Mouse (Mus musculus): ENCODE measurements around the gene Fitm1.

The Fitm1 gene

DNA sequence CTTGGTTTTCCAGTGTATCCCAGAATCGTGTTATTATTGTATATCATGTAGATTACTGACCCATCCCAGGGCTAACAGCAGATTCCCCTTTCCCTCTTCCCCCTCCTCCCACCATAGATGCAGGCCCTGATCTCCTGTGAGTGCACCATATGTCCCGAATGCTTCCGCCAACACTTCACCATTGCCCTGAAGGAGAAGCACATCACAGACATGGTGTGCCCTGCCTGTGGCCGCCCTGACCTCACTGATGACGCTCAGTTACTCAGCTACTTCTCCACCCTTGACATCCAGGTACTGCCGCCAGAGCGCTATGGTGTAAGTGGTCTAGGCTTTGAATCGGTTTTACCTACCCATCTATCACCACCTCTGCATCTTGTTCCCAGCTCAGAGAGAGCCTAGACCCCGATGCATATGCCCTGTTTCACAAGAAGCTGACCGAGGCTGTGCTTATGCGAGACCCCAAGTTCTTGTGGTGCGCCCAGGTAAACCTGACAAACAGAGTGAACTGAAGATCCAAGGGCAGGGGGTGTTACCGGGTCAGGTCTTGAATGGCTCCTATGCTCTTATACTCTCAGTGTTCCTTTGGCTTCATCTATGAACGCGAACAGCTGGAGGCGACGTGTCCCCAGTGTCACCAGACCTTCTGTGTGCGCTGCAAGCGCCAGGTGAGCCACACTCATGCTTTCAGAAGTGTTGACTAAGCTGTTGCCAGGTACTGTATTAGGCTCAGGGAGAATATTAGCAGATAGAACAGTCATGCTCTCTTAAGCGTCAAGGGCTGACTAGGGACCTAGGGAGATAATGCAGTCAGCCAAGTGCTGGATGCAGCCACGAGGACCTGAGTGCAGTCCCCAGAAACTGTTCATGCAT lies 23.3 kb downstream of the Fitm1 start:
- DNase-seq (ENCODE audit: low read depth): no peak

DNA sequence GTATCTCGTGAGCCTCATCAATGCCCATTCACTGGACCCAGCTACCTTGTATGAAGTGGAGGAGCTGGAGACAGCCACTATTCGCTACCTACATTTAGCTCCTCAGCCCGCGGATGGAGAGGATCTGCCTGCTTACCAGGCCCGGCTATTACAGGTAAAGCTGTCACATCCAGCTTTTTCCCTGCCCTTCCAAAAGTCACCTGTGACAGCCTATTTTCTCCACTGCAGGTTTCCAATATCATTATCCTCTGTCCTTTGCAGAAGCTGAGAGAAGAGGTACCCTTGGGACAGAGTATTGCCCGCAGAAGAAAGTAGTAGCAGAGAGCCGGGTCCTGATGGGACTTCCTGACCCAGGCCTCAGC lies 27.8 kb downstream of the Fitm1 start, which contains the start of gene Irf9:
Gene Irf9 (plus strand): TSS at position 301 of the 362 bp plus-strand sequence.
- DNase-seq (ENCODE audit: low read depth): no peak

- DNase-seq (ENCODE audit: low read depth): peak; percentile 98
Measured at GRCm38 (mm10) chr14:55603633-55604576, 28.5 kb downstream of the Fitm1 start.

DNA sequence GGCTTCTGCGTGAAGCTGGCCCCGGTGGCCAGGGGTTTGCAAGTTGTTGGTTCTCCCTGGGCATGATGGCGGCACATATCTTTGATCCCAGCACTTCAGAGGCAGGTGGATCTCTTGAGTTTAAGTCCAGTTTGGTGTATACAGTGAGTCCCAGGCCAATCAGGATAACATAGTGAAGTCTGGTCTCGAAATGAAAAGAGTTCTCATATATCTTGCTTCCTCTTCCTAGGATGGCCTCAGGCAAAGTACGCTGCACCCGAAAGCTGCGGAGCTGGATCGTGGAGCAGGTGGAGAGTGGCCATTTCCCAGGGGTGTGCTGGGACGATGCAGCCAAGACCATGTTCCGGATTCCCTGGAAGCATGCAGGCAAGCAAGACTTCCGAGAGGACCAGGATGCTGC lies 29.4 kb downstream of the Fitm1 start:
- no peak for DNase-seq (ENCODE audit: low read depth)

DNA sequence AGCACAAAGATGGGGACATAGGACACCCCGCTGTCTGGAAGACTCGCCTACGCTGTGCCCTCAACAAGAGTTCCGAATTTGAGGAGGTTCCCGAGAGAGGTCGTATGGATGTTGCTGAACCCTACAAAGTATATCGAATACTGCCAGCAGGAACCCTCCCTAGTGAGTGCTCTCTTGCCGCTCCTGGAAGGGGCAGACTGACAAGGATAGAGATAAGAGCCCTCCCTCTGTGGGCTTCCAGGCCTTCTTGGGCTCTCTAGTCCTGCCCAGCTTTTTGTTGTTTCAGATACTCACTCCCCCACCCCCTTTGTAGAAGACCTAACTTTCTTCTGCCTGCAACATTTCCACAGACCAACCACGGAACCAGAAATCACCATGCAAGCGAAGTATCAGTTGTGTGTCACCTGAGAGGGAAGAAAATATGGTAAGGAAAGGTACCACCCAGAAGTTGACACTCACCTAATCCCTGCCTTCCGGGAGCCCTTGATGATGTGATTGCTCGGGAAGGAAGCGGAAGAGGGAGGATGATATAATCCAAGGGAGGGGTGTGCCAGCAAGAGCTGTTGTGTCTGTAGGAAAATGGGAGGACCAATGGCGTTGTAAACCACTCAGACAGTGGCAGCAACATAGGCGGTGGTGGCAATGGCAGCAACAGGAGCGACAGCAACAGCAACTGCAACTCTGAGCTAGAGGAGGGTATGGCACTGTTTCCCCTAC lies 30.5 kb downstream of the Fitm1 start:
- no peak for DNase-seq (ENCODE audit: low read depth)

GRCm38 (mm10) chr14:55608339-55608738 lies 32.9 kb downstream of the Fitm1 start:
- DNase-seq (ENCODE audit: low read depth): no peak

GRCm38 (mm10) chr14:55613346-55613745 lies 37.9 kb downstream of the Fitm1 start:
- no peak for DNase-seq (ENCODE audit: low read depth)

GRCm38 (mm10) chr14:55614565-55615178 lies 39.3 kb downstream of the Fitm1 start:
- DNase-seq (ENCODE audit: low read depth): no peak

DNA sequence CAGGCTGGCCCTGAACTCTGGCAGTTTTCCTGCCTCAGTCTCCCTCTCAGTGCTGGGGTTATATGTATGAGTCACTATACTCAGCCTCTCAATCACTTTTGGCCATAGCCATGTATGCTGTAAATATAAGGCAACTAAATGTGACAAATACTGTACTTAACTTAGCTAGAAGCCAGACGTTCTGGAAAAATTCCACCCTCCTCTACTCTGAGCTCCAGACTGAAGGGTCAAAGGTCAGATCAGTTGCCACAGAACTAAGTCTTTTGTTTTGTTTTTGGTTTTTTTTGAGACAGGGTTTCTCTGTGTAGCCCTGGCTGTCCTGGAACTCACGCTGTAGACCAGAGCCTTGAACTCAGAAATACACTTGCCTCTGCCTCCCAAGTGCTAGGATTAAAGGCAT lies 40.5 kb downstream of the Fitm1 start:
- DNase-seq (ENCODE audit: low read depth): no peak

GRCm38 (mm10) chr14:55616844-55617243 lies 41.4 kb downstream of the Fitm1 start:
- no peak for DNase-seq (ENCODE audit: low read depth)

- no peak for DNase-seq (ENCODE audit: low read depth)
Measured at GRCm38 (mm10) chr14:55617822-55618221, 42.4 kb downstream of the Fitm1 start, which contains the start of gene Rec8. Rec8 (plus strand) TSS chr14:55618037.

DNA sequence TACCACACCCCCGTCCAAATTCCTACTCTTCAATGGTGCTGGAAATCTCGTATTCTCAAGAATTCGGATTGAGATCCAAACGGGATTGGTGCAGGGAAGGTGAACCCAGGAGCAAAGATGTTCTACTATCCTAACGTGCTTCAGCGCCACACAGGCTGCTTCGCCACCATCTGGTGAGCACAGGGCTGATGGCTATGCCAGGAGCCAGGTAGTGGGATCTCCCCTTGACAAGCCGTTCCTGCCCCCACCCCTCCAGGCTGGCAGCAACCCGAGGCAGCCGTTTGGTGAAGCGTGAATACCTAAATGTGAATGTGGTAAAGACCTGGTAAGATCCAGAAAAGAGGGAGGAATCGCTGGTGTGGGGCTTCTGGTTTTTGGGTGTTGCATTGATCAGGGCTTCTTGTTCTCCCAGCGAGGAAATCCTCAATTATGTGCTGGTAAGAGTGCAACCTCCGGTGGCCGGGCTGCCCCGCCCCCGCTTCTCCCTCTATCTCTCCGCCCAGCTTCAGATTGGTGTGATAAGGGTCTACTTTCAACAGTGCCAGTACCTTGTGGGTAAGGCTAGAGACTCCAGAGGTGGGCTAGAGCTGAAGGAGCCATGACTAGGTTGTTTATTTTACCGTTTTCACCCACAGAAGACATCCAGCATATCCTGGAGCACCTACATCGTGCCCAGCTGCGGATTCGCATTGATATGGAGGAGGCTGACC lies 43.2 kb downstream of the Fitm1 start:
- no peak for DNase-seq (ENCODE audit: low read depth)

All from fibroblast of lung, adult 2 months (primary cell).